Mouse (Mus musculus) spleen, adult 18-20 months (tissue): ENCODE measurements around the gene Gm10190.
"Not testable (repeated sequence)": the region's sequence is repeated elsewhere in the genome, so short reads cannot be mapped to it uniquely, and the experiment has no call there.

Source experiments
- DNase-seq, 2 experiments: peaks; one replicate each; pipeline ENCODE4 v3.0.0; 2022; ENCODE audit warnings: mixed read lengths in 2 of 2

Gene Gm10190

GRCm38 (mm10) chr17:80372989-80373725, at the start of gene Gm10190:
Gene Gm10190 (minus strand): TSS chr17:80373541.
- peak; percentile 81 to 84 for DNase-seq

GRCm38 (mm10) chr17:80420998-80421397, 47.7 kb upstream of the Gm10190 start:
- no peak for DNase-seq

- DNase-seq = no peak
Observed at GRCm38 (mm10) chr17:80418572-80419210, 45.4 kb upstream of the Gm10190 start.

- DNase-seq = no peak
Observed at GRCm38 (mm10) chr17:80411182-80411581, 37.8 kb upstream of the Gm10190 start.

GRCm38 (mm10) chr17:80398243-80398642, 24.9 kb upstream of the Gm10190 start:
- DNase-seq = no peak

- DNase-seq = peak; percentile 57 to 68
Observed at GRCm38 (mm10) chr17:80391423-80392403, 18.4 kb upstream of the Gm10190 start.

GRCm38 (mm10) chr17:80390024-80390423, 16.7 kb upstream of the Gm10190 start:
- no peak for DNase-seq

- no peak for DNase-seq
Observed at GRCm38 (mm10) chr17:80385671-80386070, 12.3 kb upstream of the Gm10190 start.

- not testable (repeated sequence) for DNase-seq
Observed at GRCm38 (mm10) chr17:80378386-80378785, 5.0 kb upstream of the Gm10190 start.

GRCm38 (mm10) chr17:80373726-80374096, 370 bp upstream of the Gm10190 start:
- no peak for DNase-seq

- DNase-seq = no peak
Observed at GRCm38 (mm10) chr17:80368606-80369005, 4.7 kb downstream of the Gm10190 start.

GRCm38 (mm10) chr17:80367276-80367675, 6.1 kb downstream of the Gm10190 start:
- no peak for DNase-seq

GRCm38 (mm10) chr17:80360245-80360644, 13.1 kb downstream of the Gm10190 start:
- no peak for DNase-seq

GRCm38 (mm10) chr17:80347234-80347633, 26.1 kb downstream of the Gm10190 start:
- DNase-seq = no peak

GRCm38 (mm10) chr17:80346591-80347125, 26.7 kb downstream of the Gm10190 start:
- DNase-seq = no peak

GRCm38 (mm10) chr17:80345277-80345676, 28.1 kb downstream of the Gm10190 start:
- DNase-seq = no peak

GRCm38 (mm10) chr17:80332386-80332785, 41.0 kb downstream of the Gm10190 start:
- DNase-seq = no peak

- DNase-seq = no peak
Observed at GRCm38 (mm10) chr17:80326431-80326830, 46.9 kb downstream of the Gm10190 start.

GRCm38 (mm10) chr17:80325456-80325855, 47.9 kb downstream of the Gm10190 start:
- no peak for DNase-seq

GRCm38 (mm10) chr17:80324521-80324920, 48.8 kb downstream of the Gm10190 start:
- no peak for DNase-seq

- no peak for DNase-seq
Observed at GRCm38 (mm10) chr17:80323658-80324057, 49.7 kb downstream of the Gm10190 start.
